Mouse (Mus musculus) inflammation-experienced regulatory T-cells, adult 6 months (primary cell): ENCODE data around the gene Kcnc1. TPM values are rescaled to one million over a fixed set of nuclear protein-coding genes. Genes with fewer than 3 reads are reported as not detected.

ENCODE experiments used
- ATAC-seq: one replicate; pipeline ENCODE4 v1.8.0; 2017
- polyA plus RNA-seq, 3 experiments: library from polyadenylated mRNA; unstranded; fragments of 100-300 nt; shearing (Covaris generic); gene quantifications; one replicate each; pipeline ENCODE4 v1.2.1; 2017

Kcnc1 gene
- polyA plus RNA-seq, 3 experiments from 2014 or later = 0.16 TPM; not detected in 2

DNA sequence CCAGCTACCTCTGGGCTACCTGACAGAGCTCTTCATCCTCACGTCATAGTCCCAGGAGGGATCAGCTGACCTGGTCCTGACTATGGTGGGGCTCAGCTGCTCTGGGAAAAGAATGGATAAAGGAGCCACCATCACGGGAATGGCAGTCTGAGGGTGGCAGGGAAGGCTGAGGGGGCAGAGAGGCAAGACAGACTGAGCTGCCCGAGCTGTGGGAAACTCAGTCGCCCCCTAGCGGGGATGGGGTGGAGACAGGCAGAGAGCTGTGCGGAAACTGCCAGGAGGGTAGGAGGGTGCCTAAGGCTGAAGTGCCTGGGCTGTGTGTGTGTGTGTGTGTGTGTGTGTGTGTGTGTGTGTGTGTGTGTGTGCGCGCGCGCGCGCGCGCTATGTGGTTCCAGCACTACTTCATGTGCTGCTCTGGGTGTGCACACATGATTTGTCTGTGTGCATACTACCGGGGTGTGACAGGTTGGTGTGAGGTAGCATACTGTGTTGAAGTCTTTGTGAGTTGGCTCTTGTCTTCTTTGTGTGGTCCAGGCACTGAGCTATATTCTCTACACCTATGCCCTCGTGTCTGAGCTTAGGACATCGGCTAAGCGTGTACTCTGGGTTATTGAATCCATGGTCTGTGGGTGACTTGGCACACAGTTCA is 26.6 kb downstream of the Kcnc1 start:
- no peak for ATAC-seq

DNA sequence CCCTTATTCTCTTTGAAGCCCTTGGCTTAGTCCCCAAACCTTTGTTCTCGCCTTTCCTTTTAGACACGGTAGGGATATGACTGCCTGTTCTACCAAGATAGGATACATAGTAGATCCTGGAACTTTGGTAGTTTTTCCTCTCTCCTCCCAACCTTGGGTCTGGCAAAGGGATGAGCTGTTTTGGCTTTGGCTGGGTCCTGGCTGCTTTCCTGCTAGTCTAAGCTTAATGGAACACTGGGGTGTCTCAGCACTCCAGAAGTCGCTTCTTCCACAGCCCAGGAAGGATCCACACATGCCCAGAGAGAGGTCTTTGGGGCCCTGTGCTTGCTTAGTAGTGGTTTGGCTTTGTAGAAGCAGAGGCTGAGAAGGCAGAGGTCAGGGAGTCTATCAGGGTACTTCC is 27.7 kb downstream of the Kcnc1 start:
- no peak for ATAC-seq

DNA sequence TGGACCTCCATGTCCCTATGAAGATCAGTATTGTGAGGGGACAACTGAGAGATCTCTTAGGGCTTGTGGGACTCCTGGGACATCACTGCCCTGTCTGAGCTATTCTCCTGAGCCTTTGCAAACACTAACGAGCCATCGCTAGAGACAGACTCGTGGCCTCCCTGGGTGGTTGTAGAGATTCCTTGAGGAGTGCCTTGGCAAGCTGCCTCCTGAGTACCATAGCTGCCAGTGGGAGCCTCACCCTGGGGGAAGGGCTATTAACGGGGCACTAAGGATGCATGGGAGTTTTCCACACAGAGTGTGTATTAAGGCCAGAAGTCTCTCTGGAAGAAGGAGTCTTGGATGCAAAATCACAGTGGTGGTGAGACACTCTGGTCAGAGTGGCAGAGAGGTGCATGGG is 28.7 kb downstream of the Kcnc1 start:
- no peak for ATAC-seq

DNA sequence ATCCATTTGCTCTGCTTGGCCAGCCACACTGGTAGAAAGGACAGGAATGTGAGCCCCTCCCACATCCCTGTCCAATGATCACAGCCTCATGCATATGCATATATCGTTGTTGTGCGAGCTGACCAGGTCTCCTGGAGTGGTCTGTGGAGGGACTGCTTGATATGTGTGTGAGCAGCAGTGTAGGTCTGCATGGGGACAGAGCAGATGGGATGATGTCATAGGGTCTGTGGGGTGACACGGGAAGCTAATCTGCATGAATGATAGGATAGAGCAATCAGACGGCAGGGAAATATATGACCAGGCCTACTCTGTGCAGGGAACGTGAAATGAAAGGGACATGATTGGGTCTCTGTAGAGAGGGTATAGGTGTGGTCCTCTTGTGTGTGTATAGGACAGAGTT is 37.6 kb downstream of the Kcnc1 start:
- ATAC-seq = no peak

DNA sequence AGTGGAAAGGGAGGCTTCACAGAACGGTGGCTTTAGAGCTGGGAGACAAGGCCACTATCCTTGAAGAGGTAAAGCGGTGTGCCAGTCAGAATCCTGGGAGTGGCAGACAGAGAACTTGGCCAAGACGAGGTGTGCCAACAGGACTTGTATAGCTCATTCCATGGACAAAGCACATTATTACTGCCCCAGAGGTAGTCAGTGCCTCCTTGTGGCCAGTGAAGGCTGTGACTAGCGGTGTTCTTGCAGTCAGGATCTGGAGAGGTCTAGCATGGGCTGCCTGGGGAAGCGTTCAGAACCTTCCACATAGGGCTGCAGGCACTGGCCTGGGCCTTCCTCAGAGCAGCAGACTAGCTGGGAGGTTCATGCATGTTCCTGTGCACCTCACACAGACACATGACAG is 39.5 kb downstream of the Kcnc1 start:
- ATAC-seq = no peak

DNA sequence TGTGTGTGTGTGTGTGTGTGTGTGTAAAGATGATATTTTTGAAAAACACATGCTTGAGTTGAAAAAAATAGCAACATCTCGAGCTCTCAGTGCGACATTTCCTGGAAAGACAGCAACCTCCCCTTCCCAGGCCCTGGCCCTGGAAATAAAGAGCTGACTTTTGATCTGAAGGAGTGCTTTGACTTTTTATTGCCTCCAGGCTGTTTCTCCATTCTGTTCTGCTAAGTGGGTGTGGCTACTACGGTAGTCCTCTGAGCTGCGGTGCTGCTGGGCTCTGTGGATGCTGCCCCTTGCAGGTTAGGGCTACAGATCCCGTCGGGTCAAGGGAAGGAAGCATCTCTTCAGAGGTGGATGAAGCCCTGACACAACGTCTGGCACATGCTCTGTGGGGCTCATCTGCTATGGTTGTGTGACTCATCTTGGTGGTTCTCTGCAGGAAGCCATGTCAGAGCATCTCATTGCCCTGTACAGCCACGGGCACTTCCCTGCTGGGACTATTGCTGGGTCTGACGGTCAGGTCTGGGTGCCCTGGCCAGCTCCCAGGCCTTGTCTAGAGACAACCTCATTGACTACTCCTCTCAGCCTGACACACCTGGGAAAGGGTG is 42.3 kb downstream of the Kcnc1 start:
- ATAC-seq = no peak

GRCm38 (mm10) chr7:46443163-46443562 is 46.9 kb downstream of the Kcnc1 start:
- no peak for ATAC-seq

GRCm38 (mm10) chr7:46445896-46446295 is 49.6 kb downstream of the Kcnc1 start:
- ATAC-seq = no peak

DNA sequence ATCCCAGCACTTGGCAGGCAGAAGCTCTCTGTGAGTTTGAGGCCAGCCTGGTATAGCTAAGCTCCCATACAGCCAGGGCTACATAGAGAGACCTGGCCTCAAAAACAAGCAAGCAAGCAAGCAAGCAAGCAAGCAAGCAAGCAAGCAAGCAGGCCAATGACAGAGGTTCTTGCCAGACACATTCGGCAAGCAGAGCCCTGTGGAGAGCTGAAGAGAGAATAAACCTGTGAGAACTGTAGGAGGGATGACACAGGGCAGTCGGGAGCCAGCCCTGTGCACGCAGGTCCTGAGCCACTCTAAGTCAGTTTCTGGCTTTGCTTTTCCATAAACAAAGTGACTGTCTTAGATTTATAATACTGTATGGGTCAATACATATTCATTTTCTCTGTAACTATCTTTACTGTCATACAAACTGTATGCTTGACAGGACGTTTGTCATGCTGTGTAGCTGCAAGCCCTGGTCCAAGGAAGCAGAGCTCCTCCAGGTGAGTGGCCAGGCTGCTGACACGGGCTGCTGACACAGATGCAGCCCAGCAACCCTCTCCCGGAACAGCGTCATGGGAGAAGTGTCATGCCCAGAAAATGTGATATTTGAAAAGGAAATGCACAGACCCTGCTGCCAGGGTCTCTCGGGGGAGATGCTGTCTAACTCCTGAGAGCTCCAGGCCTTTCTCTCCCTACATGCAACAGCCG is 51.3 kb downstream of the Kcnc1 start:
- ATAC-seq = no peak

GRCm38 (mm10) chr7:46448922-46449645 is 52.8 kb downstream of the Kcnc1 start:
- ATAC-seq = no peak

DNA sequence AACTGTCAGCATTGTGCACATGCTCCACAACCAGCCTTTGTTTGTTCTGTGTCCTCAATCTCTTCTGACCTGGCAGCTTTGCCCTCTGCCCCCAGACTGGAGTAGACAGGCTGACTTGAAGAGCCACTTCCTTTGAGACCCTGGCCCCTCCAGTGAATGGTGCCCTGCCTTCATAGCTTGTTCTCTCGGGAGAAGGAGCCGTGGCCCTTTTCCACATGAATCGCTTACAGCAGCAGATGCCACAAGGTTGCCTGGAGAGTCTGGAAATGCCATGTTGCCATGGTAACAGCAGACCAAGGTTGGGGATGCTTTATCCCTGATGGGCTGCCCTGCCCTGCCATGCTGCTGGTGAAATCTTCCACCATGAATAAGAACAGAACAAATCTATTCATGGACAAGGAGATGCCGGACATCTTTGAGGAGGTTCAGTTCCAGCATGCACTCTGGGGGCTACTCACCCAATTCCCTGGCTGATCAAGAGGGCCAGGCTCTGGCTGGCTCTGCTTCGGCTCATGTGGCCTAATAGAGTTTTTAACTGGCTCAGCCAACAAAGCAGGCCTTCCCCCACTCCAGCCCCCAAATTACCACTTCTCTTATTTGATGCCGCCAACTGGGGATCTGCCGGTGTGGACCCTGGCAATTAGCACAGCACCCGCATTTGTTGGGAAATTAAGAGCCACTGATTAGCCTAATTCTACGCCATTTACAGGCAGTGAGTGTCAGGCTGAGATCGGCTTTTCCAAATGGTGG is 57.8 kb downstream of the Kcnc1 start:
- ATAC-seq = no peak

DNA sequence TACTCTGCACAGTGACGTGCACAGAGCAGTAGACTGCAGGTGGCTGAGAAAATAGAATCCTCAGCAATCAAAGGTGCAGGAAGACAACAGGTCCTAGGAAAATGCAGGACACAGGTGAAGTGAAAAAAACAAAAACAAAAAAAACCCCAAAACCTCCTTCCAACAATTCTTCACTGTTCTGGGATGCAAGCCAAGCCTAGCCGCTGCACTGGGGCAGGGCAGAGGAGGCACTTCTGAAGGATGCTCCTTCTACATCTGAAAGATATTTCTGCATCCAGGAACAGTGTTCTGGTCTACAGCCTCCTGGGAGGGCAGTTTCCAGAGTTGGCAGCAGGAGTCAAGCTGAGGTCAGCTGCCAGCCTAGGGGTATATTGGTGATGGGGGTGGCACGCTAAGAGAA is 61.6 kb downstream of the Kcnc1 start:
- ATAC-seq = no peak

DNA sequence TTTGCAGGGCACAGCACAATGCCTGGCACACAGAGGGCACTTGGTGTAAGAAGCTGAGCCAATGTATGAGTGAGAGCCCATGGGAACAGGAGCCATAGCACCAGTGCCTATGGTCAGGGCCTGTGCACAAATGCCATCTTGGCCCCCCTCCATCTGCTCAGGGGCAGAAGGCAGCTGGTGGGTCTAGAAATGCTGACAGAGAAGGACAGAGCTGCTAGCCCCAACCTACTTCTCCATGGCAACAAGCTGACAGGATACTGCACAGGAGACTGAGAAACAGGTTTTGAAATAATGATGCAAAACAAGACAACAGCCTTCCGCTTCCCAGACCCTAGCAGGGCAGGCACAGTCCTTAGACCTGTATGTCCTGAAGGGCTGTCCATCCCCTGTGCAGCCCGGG is 62.9 kb downstream of the Kcnc1 start:
- no peak for ATAC-seq

GRCm38 (mm10) chr7:46459605-46460245 is 63.4 kb downstream of the Kcnc1 start:
- ATAC-seq = no peak

GRCm38 (mm10) chr7:46462287-46462686 is 66.0 kb downstream of the Kcnc1 start:
- ATAC-seq = no peak

DNA sequence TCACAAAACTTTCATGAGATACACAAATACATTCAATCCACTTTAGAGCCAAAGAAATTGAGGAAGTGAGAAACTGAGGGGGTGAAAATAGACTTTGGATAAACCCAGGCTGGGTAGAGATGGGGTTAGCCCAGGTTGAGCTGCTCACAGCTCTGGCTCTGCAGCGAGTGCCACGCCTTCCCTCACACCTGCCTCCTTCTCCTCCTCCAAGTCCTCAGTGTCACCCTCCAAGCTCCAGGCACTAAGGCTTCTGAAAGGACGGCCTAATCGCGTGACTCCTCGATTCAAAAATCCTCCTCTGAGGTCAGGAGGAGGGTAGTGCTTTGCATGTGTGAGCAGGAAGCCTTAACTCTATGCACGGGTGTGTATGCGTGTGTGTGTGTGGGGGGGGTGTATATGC is 66.8 kb downstream of the Kcnc1 start:
- ATAC-seq = no peak

DNA sequence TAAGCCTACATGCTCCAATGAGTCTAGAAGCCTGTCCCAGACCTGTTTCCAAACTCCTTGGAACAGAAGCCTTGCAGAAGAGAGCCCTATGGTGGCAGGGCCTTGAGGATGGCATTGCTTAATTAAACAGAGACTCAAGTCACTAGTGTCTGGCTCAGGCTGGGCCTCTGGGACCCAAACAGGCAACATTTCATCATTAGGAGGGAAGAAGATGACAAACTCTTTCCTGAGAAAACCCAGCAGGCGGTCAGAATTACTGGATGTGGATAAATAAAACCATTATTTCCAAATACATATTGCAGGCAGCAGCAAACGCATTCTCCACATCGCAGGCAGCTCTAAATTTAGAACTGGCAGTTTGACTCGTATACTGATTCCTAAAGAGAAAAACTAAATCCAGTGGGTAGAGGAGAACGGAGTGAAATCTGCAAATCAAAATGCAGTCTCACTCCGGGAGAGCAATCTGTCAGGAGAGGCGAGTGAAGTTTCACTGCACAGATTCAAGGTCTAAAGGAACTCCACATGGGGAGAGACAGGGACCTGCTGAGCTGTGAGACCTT is 70.2 kb downstream of the Kcnc1 start:
- ATAC-seq = no peak

DNA sequence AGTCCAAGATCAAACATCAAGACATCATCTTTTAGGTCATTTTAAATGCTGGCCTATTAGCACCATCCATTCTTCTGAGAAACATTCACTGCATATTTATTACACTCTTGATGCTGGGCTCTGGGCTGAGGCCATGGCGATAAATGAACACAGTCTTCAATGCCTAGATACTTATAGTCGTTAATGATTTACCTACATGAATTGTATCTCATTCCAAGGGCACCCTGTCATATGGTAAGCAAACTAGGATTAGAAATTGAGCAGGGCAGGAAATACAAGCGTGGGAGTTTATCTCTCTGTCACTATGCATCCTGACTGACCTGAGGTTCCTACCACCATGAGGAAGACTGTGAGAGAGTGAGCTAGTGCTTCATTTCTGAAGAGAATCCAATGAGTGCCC is 73.2 kb downstream of the Kcnc1 start:
- ATAC-seq = no peak

- no peak for ATAC-seq
Observed at GRCm38 (mm10) chr7:46471054-46471737, 74.9 kb downstream of the Kcnc1 start.

DNA sequence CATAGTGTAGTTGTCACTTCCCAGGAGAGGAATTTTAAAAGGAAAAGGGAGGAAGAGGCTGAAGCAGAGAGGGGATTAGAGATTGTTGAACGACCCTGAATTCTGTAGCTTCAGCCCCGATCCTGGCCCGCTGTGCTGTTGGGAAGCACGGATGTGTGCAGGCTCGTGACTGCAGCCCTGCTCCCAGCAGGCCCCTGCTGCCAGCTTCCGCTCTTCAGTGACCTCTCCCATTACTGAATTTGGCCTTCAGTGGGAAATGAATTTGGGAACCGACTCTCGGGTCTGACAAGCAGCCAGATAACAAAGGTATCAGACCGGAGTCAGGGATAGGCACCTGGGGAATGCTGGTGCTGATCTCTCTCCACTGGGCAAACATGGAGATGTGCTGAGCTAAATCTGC is 76.8 kb downstream of the Kcnc1 start:
- ATAC-seq = no peak

DNA sequence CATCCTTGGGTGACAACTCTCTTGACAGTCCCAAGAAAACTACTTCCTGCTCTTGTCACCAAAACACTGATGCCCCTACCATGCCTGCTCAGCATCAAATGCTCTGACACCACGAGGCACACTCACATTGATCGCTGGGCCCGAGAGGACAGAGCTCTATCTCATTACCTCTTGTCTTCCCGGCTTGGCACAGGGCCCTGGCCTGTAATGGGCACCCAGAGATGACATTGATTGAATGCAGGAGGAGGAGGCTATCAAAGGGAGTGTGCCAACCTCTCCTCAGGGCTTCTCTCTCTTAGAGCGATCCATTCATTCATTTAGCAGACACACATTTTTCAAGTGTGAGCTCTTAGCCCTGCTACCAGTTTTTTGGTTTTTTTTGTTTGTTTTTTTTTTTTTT is 79.2 kb downstream of the Kcnc1 start:
- ATAC-seq = no peak
